Mouse (Mus musculus): Measurements from ENCODE around the gene Plxnd1. TPM values are rescaled to one million over a fixed set of nuclear protein-coding genes. Genes with fewer than 3 reads are reported as not detected.

The Plxnd1 gene
- polyA plus RNA-seq, 1 experiment: 115 TPM

GRCm38 (mm10) chr6:115956418-115956921, 38.3 kb downstream of the Plxnd1 start:
- Histone ChIP-seq H3K27ac (ENCODE audit: insufficient read depth, low read length) (no peak overlapping the region), H3K4me3 (ENCODE audit: insufficient read depth, low read length) (no peak overlapping the region), H3K4me1 (ENCODE audit: control insufficient read depth, insufficient read depth, low read length) (0 out of 2 replicates have a peak, but pooled peaks cover 1% of the 10 kb centered on the region)
- TF ChIP-seq POLR2A (IDR thresholded peaks at IDR 0.05; ENCODE audit: extremely low read depth, insufficient read depth, low read length) (no peak), CTCF (IDR thresholded peaks at IDR 0.05; ENCODE audit: extremely low read depth, insufficient read depth, low read length) (no peak)

GRCm38 (mm10) chr6:115955664-115956063, 39.1 kb downstream of the Plxnd1 start:
- Histone ChIP-seq H3K4me1 (ENCODE audit: control insufficient read depth, insufficient read depth, low read length) (0 out of 2 replicates have a peak, but pooled peaks cover 1% of the 10 kb centered on the region), H3K27ac (ENCODE audit: insufficient read depth, low read length) (no peak overlapping the region)
- no peak for TF ChIP-seq CTCF (IDR thresholded peaks at IDR 0.05; ENCODE audit: extremely low read depth, insufficient read depth, low read length)
- no peak for TF ChIP-seq POLR2A (IDR thresholded peaks at IDR 0.05; ENCODE audit: extremely low read depth, insufficient read depth, low read length)

GRCm38 (mm10) chr6:115955169-115955568, 39.6 kb downstream of the Plxnd1 start:
- Histone ChIP-seq H3K4me3 (ENCODE audit: insufficient read depth, low read length) (no peak overlapping the region), H3K4me1 (ENCODE audit: control insufficient read depth, insufficient read depth, low read length) (0 out of 2 replicates have a peak, but pooled peaks cover 1% of the 10 kb centered on the region), H3K27ac (ENCODE audit: insufficient read depth, low read length) (no peak overlapping the region)
- TF ChIP-seq CTCF (IDR thresholded peaks at IDR 0.05; ENCODE audit: extremely low read depth, insufficient read depth, low read length): no peak
- TF ChIP-seq POLR2A (IDR thresholded peaks at IDR 0.05; ENCODE audit: extremely low read depth, insufficient read depth, low read length): no peak

More at GRCm38 (mm10) chr6:115955664-115956063, 39.1 kb downstream of the Plxnd1 start:
- no peak overlapping the region for H3K4me3 ChIP-seq (ENCODE audit: insufficient read depth, low read length)

- Histone ChIP-seq H3K4me3 (ENCODE audit: insufficient read depth, low read length) (no peak overlapping the region), H3K4me1 (ENCODE audit: control insufficient read depth, insufficient read depth, low read length) (0 out of 2 replicates have a peak, but pooled peaks cover 1% of the 10 kb centered on the region), H3K27ac (ENCODE audit: insufficient read depth, low read length) (no peak overlapping the region)
- TF ChIP-seq POLR2A (IDR thresholded peaks at IDR 0.05; ENCODE audit: extremely low read depth, insufficient read depth, low read length) (no peak), CTCF (IDR thresholded peaks at IDR 0.05; ENCODE audit: extremely low read depth, insufficient read depth, low read length) (no peak)
These were observed 40.2 kb downstream of the Plxnd1 start for GRCm38 (mm10) chr6:115954506-115955074.

- Histone ChIP-seq H3K27ac (ENCODE audit: insufficient read depth, low read length) (no peak overlapping the region), H3K4me1 (ENCODE audit: control insufficient read depth, insufficient read depth, low read length) (no peaks in the 10 kb centered on the region), H3K4me3 (ENCODE audit: insufficient read depth, low read length) (no peak overlapping the region)
- TF ChIP-seq POLR2A (IDR thresholded peaks at IDR 0.05; ENCODE audit: extremely low read depth, insufficient read depth, low read length): no peak
- no peak for TF ChIP-seq CTCF (IDR thresholded peaks at IDR 0.05; ENCODE audit: extremely low read depth, insufficient read depth, low read length)
These were observed 48.4 kb downstream of the Plxnd1 start for GRCm38 (mm10) chr6:115946389-115946788.

- TF ChIP-seq POLR2A (IDR thresholded peaks at IDR 0.05; ENCODE audit: extremely low read depth, insufficient read depth, low read length) (no peak), CTCF (IDR thresholded peaks at IDR 0.05; ENCODE audit: extremely low read depth, insufficient read depth, low read length) (no peak)
These were observed 49.2 kb downstream of the Plxnd1 start for GRCm38 (mm10) chr6:115945633-115946032.

GRCm38 (mm10) chr6:115944638-115945037, 50.2 kb downstream of the Plxnd1 start, which contains the start of gene H1foo:
Gene H1foo (plus strand): TSS chr6:115944938.
- Histone ChIP-seq H3K27ac (ENCODE audit: insufficient read depth, low read length) (no peak within 1 kb of the TSS), H3K4me3 (ENCODE audit: insufficient read depth, low read length) (no peak within 1 kb of the TSS), H3K4me1 (ENCODE audit: control insufficient read depth, insufficient read depth, low read length) (no peaks in the 10 kb centered on the region)
- no peak for TF ChIP-seq CTCF (IDR thresholded peaks at IDR 0.05; ENCODE audit: extremely low read depth, insufficient read depth, low read length)
- no peak for TF ChIP-seq POLR2A (IDR thresholded peaks at IDR 0.05; ENCODE audit: extremely low read depth, insufficient read depth, low read length)

More at GRCm38 (mm10) chr6:115945633-115946032, 49.2 kb downstream of the Plxnd1 start:
- Histone ChIP-seq H3K4me3 (ENCODE audit: insufficient read depth, low read length) (no peak overlapping the region), H3K27ac (ENCODE audit: insufficient read depth, low read length) (no peak overlapping the region), H3K4me1 (ENCODE audit: control insufficient read depth, insufficient read depth, low read length) (no peaks in the 10 kb centered on the region)

GRCm38 (mm10) chr6:115943498-115944427, 51.0 kb downstream of the Plxnd1 start:
- Histone ChIP-seq H3K4me3 (ENCODE audit: insufficient read depth, low read length) (no peak overlapping the region), H3K4me1 (ENCODE audit: control insufficient read depth, insufficient read depth, low read length) (no peaks in the 10 kb centered on the region), H3K27ac (ENCODE audit: insufficient read depth, low read length) (no peak overlapping the region)
- TF ChIP-seq POLR2A (IDR thresholded peaks at IDR 0.05; ENCODE audit: extremely low read depth, insufficient read depth, low read length) (no peak), CTCF (IDR thresholded peaks at IDR 0.05; ENCODE audit: extremely low read depth, insufficient read depth, low read length) (no peak)

- H3K4me3 ChIP-seq (ENCODE audit: insufficient read depth, low read length): no peak overlapping the region
- TF ChIP-seq POLR2A (IDR thresholded peaks at IDR 0.05; ENCODE audit: extremely low read depth, insufficient read depth, low read length): no peak
- TF ChIP-seq CTCF (IDR thresholded peaks at IDR 0.05; ENCODE audit: extremely low read depth, insufficient read depth, low read length): no peak
- no peaks in the 10 kb centered on the region for H3K4me1 ChIP-seq (ENCODE audit: control insufficient read depth, insufficient read depth, low read length)
- H3K27ac ChIP-seq (ENCODE audit: insufficient read depth, low read length): no peak overlapping the region
These were observed 53.7 kb downstream of the Plxnd1 start for GRCm38 (mm10) chr6:115941128-115941527.

All from cortical plate, adult 2 months (tissue).